Mouse (Mus musculus): ENCODE results near the gene Pard3b.
A peak's percentile ranks its signal among the peaks of the same experiment; 100 is the strongest.

Gene Pard3b

GRCm38 (mm10) chr1:61756771-61757170, 118.1 kb downstream of the Pard3b start:
- DNase-seq: no peak

- peak; percentile 53 for DNase-seq
These were observed 132.6 kb downstream of the Pard3b start for GRCm38 (mm10) chr1:61771213-61771612.

- no peak for DNase-seq
These were observed 140.1 kb downstream of the Pard3b start for GRCm38 (mm10) chr1:61778731-61779130.

GRCm38 (mm10) chr1:61779906-61780305, 141.3 kb downstream of the Pard3b start:
- DNase-seq: peak; percentile 12

DNA sequence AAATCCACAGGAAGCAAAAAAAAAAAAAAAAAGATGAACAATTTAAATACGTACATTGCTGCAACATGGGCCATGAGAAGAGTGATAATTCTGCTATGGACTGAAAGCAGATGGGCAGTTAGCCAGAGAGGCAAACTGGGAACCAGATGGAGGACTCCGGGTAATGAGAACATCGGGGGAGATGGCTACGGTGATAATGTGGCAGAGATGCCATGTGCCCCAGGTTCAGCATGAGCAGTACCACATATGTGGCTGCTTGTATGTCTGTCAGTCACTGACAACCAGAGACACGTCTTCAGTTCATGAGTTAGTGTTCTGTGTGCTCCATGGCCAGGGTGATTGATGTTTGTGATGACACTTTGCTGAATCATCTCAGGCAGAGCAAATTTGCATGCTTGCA, 157.7 kb downstream of the Pard3b start:
- DNase-seq: no peak

DNA sequence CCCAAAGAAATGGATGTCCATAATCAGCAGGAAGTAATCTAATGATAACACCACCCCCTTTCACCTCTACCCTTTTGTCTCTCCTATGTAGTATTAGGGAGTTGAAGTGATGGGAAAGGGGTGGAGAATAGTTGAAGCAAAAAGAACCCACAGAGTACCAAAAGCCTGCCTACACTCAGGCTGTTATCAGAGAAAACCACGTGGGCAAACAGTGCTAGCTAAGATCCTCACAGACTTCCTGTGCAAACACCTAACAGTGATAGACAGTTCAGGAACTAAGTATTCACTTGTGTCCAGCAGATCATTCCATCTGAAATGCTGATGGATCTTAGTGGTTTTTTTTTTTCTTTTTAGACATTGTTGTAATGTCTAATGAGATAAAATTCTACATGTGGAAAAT, 181.6 kb downstream of the Pard3b start:
- DNase-seq: no peak

GRCm38 (mm10) chr1:61825560-61826191, 187.1 kb downstream of the Pard3b start:
- no peak for DNase-seq

GRCm38 (mm10) chr1:61837006-61837544, 198.5 kb downstream of the Pard3b start:
- DNase-seq: no peak

DNA sequence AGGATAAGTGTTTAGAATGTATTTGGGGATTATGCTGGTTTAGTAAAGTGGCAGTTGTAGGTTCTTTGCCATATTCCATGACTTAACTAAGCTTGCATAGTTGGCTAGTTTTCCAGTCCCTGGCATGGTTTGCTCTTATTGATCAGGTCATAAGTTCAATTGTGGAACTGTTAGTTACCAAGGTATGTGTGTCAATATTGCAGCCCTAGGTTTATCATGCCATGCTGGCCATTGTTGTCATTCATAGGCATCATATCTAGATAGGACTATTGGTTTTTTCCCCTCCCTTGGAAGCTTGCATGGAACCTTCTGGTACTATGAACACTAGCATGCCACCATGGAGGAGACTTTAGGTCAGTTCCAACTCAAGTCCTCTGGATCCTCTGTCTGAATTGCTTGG, 208.0 kb downstream of the Pard3b start:
- no peak for DNase-seq

DNA sequence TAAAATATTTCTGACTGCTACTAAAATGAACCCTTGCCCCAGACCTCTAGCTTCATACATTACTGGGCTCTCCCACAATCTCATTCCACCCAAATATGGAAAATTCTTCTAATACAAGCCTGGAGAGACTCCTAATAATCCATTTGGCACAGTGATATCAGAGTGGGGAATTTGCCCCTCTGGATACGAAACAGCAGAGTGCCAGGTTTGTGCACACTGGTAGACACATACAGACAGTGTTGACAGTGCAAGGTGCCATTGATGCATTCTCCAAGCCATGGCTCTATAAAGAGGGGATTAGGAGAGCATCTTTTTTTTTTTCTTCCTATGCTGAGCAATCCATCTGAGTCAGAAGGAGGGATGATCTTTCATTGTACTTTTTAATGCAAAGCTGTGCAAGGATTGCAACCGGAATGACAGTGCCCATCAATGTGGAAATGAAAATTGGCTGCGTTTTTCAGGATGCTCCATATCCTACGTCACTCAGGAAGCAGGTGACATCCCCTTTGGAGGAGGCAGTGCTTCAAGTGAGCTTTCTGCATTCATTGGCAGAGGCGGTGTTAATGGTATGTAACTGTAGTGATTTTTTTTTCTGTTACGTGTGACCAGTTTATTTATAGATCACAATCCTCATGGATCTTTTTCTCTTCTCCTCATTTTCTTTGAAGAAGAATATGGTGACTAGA, 210.5 kb downstream of the Pard3b start:
- no peak for DNase-seq

DNA sequence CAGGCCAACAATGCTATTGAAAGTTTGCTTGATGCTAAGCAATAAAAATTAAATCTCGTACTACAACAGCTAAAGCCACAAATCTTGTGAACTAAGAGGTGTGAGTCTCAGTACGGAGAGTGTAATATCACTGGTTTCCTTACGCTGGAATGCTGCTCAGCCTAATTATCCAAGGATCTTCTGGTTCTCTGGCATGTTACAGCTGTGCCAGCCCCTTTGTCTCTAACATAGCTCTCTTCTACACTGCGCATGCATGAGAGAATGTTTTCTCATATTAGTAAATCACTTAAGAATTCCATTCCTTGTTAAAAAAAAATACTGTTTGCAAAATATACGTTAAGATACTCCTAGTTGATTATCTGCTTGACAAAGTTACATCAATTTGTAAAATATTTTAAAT, 211.8 kb downstream of the Pard3b start:
- DNase-seq: no peak

DNA sequence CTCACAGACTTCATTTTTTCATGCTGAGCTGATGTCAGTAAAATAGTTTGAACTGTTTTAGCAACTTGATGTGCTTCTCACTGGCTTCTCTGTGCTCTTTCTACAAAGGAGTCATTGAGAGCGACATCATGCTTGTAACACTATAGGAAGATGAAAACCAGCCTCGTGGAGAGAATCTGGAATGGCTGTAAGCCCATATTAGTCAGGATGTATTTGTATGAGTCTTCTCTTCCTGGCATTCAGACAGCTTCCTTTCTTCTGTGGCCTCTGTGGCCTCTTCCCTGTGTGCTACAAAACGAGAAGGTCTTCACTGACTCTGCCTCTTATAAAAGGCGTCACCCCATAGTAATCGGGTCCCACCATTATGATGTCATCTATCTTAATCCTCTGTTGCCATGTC, 212.6 kb downstream of the Pard3b start:
- DNase-seq: no peak

DNA sequence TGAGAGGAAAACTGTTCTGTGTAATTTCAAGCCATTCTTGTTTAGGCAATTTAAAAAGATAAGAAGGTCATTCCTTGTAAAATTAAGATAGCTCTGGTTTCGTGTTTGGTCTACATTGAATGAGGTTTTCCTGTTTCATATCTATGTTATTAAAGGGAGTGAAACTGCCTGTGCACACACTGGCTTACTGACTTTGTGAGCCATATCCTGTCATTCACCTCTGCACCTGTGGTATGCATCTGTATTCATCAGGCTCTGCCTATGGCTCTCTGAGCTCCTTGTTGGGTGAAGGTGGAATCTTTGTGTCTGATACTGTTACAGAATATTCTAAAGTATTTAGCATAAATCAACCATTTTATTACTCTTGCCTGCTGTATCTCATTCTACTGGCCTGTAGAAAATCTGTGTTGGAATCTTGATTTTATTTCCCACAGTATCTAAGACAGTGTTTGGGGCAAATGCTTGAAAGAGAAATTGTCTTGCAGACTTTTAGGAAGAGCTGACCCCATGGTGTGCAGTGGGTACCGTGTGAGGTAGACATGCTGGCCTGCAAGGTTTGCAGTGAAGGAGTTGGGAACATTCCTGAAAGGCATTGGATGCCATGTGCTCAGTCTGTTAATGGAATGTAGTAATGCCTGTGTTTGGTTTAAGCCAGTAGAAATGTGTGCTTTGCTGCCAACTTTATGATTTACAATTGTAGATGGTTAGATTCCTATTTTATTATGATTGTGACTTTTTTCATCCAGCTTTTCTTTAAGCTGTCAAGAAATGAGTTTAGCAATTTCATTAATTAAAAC, 228.9 kb downstream of the Pard3b start:
- no peak for DNase-seq

DNA sequence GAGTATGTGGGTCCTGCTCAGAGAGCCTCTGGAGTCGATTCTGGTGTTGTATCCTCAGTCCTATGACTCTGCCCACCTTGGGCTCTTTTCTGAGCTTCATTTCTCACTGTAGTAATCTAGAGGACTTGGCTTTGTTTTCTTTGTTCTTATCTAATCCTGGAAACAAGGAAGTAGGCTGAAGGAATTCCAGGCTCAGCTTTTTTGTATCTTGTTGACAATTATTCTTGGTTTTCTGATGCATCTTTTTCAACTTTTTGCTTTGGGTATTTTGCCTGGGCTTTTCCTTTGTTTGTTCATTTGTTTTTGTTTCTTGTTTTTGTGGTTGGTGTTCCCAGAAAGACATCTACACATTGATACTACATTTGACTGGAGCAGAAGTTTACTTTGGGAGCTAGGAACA, 236.3 kb downstream of the Pard3b start:
- DNase-seq: no peak

- DNase-seq: no peak
These were observed 241.3 kb downstream of the Pard3b start for GRCm38 (mm10) chr1:61879706-61880470.

DNA sequence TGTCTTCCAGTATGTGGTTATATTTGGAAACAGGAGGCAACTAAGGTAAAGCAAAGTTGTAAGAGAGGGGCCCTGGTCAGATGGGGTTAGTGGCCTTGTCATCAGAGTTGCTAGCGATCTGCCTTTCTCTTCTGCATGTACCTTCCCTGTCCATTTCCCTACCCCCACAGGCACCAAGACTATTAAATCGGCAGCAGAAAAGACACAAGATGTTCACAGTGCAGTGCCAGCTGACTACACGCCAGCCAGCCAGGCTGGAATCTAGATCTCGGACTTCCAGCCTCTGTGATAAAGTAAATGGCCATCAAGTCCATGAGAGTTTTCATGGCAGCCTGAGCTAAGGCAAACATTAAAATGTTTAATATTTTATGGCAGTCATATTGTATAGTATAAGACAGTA, 257.4 kb downstream of the Pard3b start:
- no peak for DNase-seq

DNA sequence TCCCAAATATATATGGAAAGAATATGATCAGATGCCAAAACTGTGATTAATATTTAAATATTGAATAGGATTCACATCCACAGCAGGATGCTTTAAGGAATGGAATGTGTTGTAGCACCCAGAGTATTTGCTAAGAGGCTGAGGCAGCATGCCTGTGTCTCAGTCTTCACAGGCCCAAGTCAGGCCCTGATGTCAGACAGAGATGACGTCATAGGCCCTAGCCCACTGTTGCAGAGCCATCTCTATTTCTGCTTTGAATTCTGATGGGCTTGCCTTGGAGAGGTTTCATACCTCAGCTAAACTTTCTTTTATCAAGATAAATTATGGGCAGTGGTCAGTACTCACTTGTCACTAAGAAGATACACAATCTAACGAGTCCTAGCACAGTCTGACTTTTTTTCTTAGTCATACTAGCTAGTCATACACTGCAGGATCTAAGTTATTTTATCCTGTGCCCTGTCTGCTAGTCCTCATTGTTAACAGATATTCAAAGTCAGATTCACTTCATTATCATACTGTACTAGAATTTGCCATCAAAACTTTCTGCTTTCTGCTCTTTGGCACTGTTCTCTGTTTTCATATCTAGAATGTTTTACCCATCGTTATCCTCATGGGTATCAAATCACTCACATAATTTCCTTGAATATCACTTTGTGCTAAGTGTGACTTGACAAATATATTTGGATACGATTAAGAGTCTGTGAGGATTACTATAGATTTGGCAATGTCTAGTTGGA, 264.8 kb downstream of the Pard3b start:
- DNase-seq: no peak

GRCm38 (mm10) chr1:61904036-61904435, 265.4 kb downstream of the Pard3b start:
- no peak for DNase-seq

DNA sequence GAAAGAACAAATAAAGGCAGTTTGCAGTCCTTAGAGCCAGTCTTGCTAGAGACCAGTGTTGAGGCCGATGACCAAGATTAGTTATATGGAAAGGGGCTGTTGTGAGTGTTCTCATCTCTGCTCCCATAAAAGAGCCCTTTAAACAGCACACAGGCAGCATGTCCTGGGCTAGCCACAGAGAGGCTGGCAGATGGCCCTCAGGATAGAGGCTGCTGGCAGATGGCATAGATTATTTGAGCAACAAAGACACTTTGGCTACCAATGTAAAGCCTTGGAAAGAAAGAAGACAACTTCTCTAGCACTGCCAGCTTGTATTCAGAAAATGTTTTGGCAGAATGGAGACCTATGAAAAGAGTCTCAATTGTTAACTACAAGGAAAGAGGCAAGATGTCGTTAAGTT, 274.3 kb downstream of the Pard3b start:
- DNase-seq: no peak

DNA sequence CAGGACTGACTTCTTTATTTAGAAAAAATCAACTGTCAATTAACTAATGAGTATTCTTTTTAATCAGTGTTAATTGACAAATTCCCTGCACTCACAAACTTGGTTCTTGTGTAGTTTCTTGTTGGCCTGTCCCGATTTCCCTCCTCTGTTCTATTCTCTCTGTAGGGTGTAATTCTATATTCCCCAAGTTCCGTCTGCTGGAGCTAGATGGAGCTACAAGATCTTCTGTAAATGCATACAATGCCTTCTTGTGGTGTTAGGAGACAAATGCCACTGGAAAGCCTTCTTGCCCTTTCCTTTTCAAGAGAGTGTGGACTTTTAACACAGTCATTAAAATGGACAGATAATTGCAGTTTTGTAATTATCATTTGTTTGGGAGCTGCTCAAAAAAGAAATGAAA, 286.3 kb downstream of the Pard3b start:
- DNase-seq: no peak

DNA sequence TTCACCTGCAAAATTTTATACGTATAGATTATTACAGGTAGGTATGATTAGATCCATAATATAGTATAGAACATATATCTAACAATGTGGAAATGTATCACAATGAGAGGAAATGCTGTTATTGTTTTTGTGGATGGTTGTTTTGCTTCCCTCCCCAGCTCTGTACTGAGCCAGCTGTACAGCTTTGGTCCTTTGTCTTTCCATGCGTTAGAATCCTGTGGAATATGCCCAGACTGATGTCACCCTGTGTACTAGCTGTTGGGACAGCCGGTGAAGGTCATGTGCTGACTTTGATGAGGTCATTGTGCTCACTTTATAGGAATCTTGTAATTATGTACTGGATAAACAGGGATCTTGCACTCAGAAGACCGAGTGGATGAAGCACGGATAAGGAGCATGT, 286.9 kb downstream of the Pard3b start:
- no peak for DNase-seq

GRCm38 (mm10) chr1:61928131-61928761, 289.6 kb downstream of the Pard3b start:
- DNase-seq: no peak

Measured in kidney, adult 11 months (tissue).